Mouse (Mus musculus): ENCODE data around the gene Slc38a11. TPM values are rescaled to one million over a fixed set of nuclear protein-coding genes. Genes with fewer than 3 reads are reported as not detected.

The Slc38a11 gene
- total and polyA plus RNA-seq, 3 experiments: not detected

- Histone ChIP-seq H3K36me3 (replicated peaks in 1 of 2; ENCODE audit: control insufficient read depth in 1 of 2, insufficient read depth in 1 of 2, low read length in 1 of 2) (no peaks in the 10 kb centered on the region), H3K79me2 (replicated peaks; ENCODE audit: control insufficient read depth, extremely low read depth, insufficient read depth, poor library complexity, severe bottlenecking) (no peaks in the 10 kb centered on the region), H3K4me3 (replicated peaks in 1 of 3; ENCODE audit: low read depth in 2 of 3, low read length in 2 of 3, poor library complexity in 1 of 3) (no peak overlapping the region), H3K27me3 (replicated peaks) (no peaks in the 10 kb centered on the region), H3K27ac (ENCODE audit: insufficient read depth, low read depth) (no peak overlapping the region), H3K4me1 (ENCODE audit: control insufficient read depth in 1 of 2, insufficient read depth in 2 of 2) (peaks cover 2 to 8% of the 10 kb centered on the region in 2 experiments; a peak in 2 of 4 replicates), H3K9ac (ENCODE audit: insufficient read depth, low read depth) (0 out of 2 replicates have a peak overlapping the region, but pooled peaks have one; percentile 9), H3K9me3 (replicated peaks; ENCODE audit: low read length) (no peaks in the 10 kb centered on the region), H3K4me2 (ENCODE audit: insufficient read depth, low read depth, poor library complexity, severe bottlenecking) (peak overlapping the region; percentile 50)
- TF ChIP-seq CHD2 (IDR thresholded peaks at IDR 0.05; ENCODE audit: low read length) (no peak), SMC3 (IDR thresholded peaks at IDR 0.05; ENCODE audit: low read depth, low read length) (no peak), IRF4 (IDR thresholded peaks at IDR 0.05; ENCODE audit: low read depth, low read length) (0 out of 2 replicates have a peak, but pooled peaks have one; percentile 14)
- DNase-seq (ENCODE audit: extremely low read depth): no peak
- dilution Hi-C loops (cut with MboI; ENCODE audit: extremely low pct_ligation_motif_present, extremely low pct_unique_long_range_greater_than_20kb, low sequenced_read_pairs): no loop called here
- in situ Hi-C loops (cut with MboI; ENCODE audit: low pct_ligation_motif_present, low pct_unique_long_range_greater_than_20kb, low sequenced_read_pairs): loop anchor here (25.0 kb wide), 1 partner anchor 324 kb away; the partner anchor contains the start of gene Grb14
These were observed 27.2 kb downstream of the Slc38a11 start for GRCm38 (mm10) chr2:65336608-65337007.

- Histone ChIP-seq H3K36me3 (replicated peaks in 1 of 2; ENCODE audit: control insufficient read depth in 1 of 2, insufficient read depth in 1 of 2, low read length in 1 of 2) (no peaks in the 10 kb centered on the region), H3K4me1 (ENCODE audit: control insufficient read depth in 1 of 2, insufficient read depth in 2 of 2) (peaks cover 2 to 8% of the 10 kb centered on the region in 2 experiments; a peak in 2 of 4 replicates), H3K9me3 (replicated peaks; ENCODE audit: low read length) (no peaks in the 10 kb centered on the region), H3K27me3 (replicated peaks) (no peaks in the 10 kb centered on the region), H3K4me3 (replicated peaks in 1 of 3; ENCODE audit: low read depth in 2 of 3, low read length in 2 of 3, poor library complexity in 1 of 3) (no peak overlapping the region), H3K9ac (ENCODE audit: insufficient read depth, low read depth) (no peak overlapping the region), H3K4me2 (ENCODE audit: insufficient read depth, low read depth, poor library complexity, severe bottlenecking) (no peak overlapping the region), H3K27ac (ENCODE audit: insufficient read depth, low read depth) (no peak overlapping the region), H3K79me2 (replicated peaks; ENCODE audit: control insufficient read depth, extremely low read depth, insufficient read depth, poor library complexity, severe bottlenecking) (no peaks in the 10 kb centered on the region)
- no peak for DNase-seq (ENCODE audit: extremely low read depth)
- TF ChIP-seq CTCF (conservative IDR thresholded peaks at IDR 0.05 in 1 of 2, IDR thresholded peaks at IDR 0.05 in 1 of 2; ENCODE audit: low read depth in 2 of 2, low read length in 2 of 2): no peak
- TF ChIP-seq GABPA (IDR thresholded peaks at IDR 0.05; ENCODE audit: insufficient replicate concordance, low read depth, low read length): no peak
- TF ChIP-seq POLR2A (IDR thresholded peaks at IDR 0.05; ENCODE audit: low read depth, low read length): no peak
- no peak for TF ChIP-seq TBP (conservative IDR thresholded peaks at IDR 0.05; ENCODE audit: low read depth, low read length)
- dilution Hi-C loops (cut with MboI; ENCODE audit: extremely low pct_ligation_motif_present, extremely low pct_unique_long_range_greater_than_20kb, low sequenced_read_pairs): no loop called here
- in situ Hi-C loops (cut with MboI; ENCODE audit: low pct_ligation_motif_present, low pct_unique_long_range_greater_than_20kb, low sequenced_read_pairs): loop anchor here (5.0 to 25.0 kb wide), 2 partner anchors 187 to 322 kb away; partner anchors contain the start of gene Grb14
These were observed 29.7 kb downstream of the Slc38a11 start for GRCm38 (mm10) chr2:65334091-65334490.

- Histone ChIP-seq H3K4me2 (ENCODE audit: insufficient read depth, low read depth, poor library complexity, severe bottlenecking) (no peak overlapping the region), H3K27ac (ENCODE audit: insufficient read depth, low read depth) (no peak overlapping the region), H3K79me2 (replicated peaks; ENCODE audit: control insufficient read depth, extremely low read depth, insufficient read depth, poor library complexity, severe bottlenecking) (no peaks in the 10 kb centered on the region), H3K27me3 (replicated peaks) (no peaks in the 10 kb centered on the region), H3K9ac (ENCODE audit: insufficient read depth, low read depth) (no peak overlapping the region), H3K9me3 (replicated peaks; ENCODE audit: low read length) (no peaks in the 10 kb centered on the region), H3K36me3 (replicated peaks in 1 of 2; ENCODE audit: control insufficient read depth in 1 of 2, insufficient read depth in 1 of 2, low read length in 1 of 2) (no peaks in the 10 kb centered on the region), H3K4me3 (replicated peaks in 1 of 3; ENCODE audit: low read depth in 2 of 3, low read length in 2 of 3, poor library complexity in 1 of 3) (no peak overlapping the region), H3K4me1 (ENCODE audit: control insufficient read depth in 1 of 2, insufficient read depth in 2 of 2) (peaks cover 2 to 6% of the 10 kb centered on the region in 2 experiments; a peak in 2 of 4 replicates)
- dilution Hi-C loops (cut with MboI; ENCODE audit: extremely low pct_ligation_motif_present, extremely low pct_unique_long_range_greater_than_20kb, low sequenced_read_pairs): no loop called here
- TF ChIP-seq ZC3H11A (IDR thresholded peaks at IDR 0.05; ENCODE audit: low read depth, low read length) (peak; percentile 76), E2F4 (IDR thresholded peaks at IDR 0.05; ENCODE audit: insufficient replicate concordance, low read depth, low read length) (no peak), MYC (IDR thresholded peaks at IDR 0.05; ENCODE audit: low read depth, low read length) (0 out of 2 replicates have a peak, but pooled peaks have one; percentile 21), ZNF384 (IDR thresholded peaks at IDR 0.05; ENCODE audit: low read depth, low read length) (no peak), HCFC1 (IDR thresholded peaks at IDR 0.05; ENCODE audit: low read depth, low read length) (no peak), TCF12 (IDR thresholded peaks at IDR 0.05; ENCODE audit: low read depth, low read length) (no peak), SIN3A (IDR thresholded peaks at IDR 0.05; ENCODE audit: low read length) (no peak), RAD21 (IDR thresholded peaks at IDR 0.05; ENCODE audit: low read depth, low read length) (peak; percentile 84), SMC3 (IDR thresholded peaks at IDR 0.05; ENCODE audit: low read depth, low read length) (peak; percentile 96), CTCF (conservative IDR thresholded peaks at IDR 0.05 in 1 of 2, IDR thresholded peaks at IDR 0.05 in 1 of 2; ENCODE audit: low read depth in 2 of 2, low read length in 2 of 2) (peak; percentile 41 to 87; a peak in 2 of 4 replicates), MEF2A (IDR thresholded peaks at IDR 0.05; ENCODE audit: borderline replicate concordance, low read depth, low read length) (no peak), MXI1 (IDR thresholded peaks at IDR 0.05; ENCODE audit: low read depth, low read length) (no peak), RCOR1 (conservative IDR thresholded peaks at IDR 0.05; ENCODE audit: low read depth, low read length) (no peak), EP300 (IDR thresholded peaks at IDR 0.05; ENCODE audit: low read length) (no peak), JUND (conservative IDR thresholded peaks at IDR 0.05; ENCODE audit: low read depth, low read length) (no peak)
- in situ Hi-C loops (cut with MboI; ENCODE audit: low pct_ligation_motif_present, low pct_unique_long_range_greater_than_20kb, low sequenced_read_pairs): loop anchor here (5.0 to 25.0 kb wide), 2 partner anchors 184 to 319 kb away; partner anchors contain the start of gene Grb14
- DNase-seq (ENCODE audit: extremely low read depth): peak; percentile 77
These were observed 32.5 kb downstream of the Slc38a11 start for GRCm38 (mm10) chr2:65331321-65331720.

Data from CH12.LX (cell line).